Mouse (Mus musculus) mature B cell (primary cell): ENCODE measurements around the gene Polk.

Source experiments
- in situ Hi-C: fragments of 300-500 bp; cut with MboI; formaldehyde crosslinking; loops from 2 replicates; pipeline ENCODE4 v1.14.3; 2019

Gene Polk

GRCm38 (mm10) chr13:96542081-96542889 is at the start of gene Polk, which contains the start of gene Col4a3bp:
TSS of gene Polk (minus strand) at chr13:96542579.
TSS of gene Col4a3bp (plus strand) at chr13:96542618.
- in situ Hi-C loops = no loop called here

DNA sequence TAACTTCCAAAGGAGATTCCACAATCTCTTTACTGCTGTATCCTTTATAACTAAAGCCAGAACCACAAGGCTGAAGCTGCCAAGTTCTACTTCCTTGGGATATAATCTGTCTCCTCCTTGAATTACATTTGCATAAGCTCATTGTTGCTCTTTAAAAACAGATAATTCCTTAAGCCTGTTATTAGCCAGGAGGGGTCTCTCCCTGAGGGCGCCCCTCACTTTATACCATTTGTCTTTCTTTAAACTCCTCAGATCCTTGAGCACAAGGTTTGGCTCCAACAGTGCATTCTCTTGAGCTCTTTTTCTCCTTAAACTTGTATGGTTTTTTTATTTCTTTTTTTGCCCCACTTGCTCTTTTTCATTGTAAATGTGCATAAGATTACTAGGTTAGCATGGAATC is 46.3 kb upstream of the Polk start:
- in situ Hi-C loops = no loop called here

DNA sequence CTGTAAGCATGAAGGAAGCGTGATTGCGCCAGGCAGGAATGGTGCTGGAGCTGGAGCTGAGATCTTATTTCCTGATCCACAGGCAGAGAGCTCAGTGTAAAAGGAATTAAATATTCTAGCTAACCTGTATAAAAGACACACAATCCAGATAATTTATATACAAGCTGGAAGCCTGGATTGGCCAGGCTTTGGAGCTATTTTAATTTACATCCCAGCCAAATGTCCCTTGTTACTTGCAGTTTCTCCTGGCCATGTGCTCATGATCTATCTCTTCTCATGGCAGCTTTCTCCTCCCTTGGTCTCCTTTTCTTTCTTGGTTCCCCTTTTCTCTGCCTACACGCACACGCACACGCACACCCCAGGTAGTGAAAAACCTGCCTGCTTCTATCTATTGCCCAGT is 44.2 kb upstream of the Polk start:
- in situ Hi-C loops = no loop called here

DNA sequence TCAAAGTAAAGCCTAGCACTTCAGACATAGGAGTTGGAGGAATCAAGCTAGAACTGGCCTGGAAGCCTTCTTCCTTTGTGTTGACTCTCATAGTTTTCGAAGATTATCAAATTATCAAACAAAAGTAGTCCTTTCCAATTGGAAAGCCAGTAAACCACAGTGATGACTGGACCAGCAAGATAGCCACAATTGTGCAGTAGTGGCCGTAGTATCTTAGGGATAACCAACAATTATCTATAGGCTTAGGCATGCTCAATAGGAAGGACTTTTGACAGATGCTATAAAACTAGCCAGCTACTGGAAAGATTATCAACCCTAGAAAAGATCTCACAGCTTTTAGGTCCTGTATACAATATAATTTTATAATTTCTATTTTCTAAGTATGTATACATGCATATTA is 41.8 kb upstream of the Polk start:
- in situ Hi-C loops = no loop called here

- in situ Hi-C loops = no loop called here
These were observed 37.6 kb upstream of the Polk start for GRCm38 (mm10) chr13:96579979-96580378.

- in situ Hi-C loops = no loop called here
These were observed 36.7 kb upstream of the Polk start for GRCm38 (mm10) chr13:96579104-96579503.

DNA sequence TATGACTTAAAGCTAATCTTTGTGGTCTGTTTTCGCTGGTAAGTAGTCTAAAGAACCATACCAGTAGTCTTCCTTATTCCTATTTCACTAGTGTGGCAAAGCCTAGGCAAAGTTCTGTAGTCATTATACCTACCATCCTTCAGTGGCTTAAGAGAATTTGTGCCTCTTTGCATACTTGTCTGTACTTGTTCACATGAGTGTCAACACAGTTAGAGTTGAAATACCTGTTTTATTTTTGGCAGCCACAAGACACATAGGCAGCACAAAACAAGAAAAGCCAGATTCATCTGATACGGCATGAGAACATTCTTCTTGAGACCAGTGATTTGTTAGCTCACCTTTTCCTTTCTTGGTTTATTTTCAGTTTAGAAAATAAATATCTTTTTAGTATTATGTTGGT is 31.8 kb upstream of the Polk start:
- in situ Hi-C loops = no loop called here

DNA sequence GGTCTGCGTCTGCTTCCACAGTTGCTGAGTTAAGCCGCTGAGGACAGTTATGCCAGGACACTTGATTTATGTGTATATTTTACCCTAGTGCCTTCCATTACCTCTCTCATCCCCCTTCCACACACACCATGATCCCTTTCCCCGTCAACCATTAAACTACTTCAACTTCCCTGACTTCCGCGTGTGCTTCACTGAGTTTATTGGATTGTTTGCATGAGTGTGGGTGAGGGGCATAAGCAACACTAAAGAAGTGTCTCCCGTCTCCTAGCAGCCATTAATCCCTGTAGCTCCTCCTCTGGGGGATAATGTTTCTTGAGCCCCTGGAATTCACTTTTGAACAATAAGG is 28.6 kb upstream of the Polk start:
- in situ Hi-C loops = no loop called here

DNA sequence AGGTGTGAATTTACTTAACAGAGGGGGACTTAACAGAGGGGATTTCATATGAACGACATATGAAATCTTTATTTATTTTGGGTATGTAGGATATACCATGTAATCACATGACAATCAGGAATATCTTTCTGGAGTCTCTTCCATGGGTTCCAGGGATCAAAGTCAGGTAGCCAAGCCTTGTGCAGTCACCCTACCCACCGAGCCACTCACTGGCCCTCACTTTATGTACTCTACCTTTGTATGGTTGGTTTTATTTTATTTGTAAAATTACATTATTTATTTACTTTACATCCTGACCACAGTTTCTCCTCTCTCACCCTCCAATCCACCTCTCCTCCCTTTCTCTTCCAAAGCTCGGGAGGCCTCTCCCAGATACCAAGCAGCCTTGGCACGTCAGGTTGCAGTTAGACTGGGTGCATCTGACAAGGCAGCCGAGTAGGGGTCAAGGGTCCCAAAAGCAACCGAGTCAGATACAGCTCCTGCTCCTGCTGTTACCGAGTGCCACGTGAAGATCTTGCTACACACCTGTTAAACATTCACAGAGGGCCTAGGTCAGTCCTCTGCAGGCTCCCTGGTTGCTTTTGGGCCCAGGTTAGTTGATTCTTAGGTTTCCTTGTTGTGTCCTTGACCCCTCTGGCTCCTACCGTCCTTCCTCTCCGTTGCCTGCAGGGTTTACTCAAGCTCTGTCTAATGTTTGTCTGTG is 28.1 kb upstream of the Polk start:
- in situ Hi-C loops = no loop called here

DNA sequence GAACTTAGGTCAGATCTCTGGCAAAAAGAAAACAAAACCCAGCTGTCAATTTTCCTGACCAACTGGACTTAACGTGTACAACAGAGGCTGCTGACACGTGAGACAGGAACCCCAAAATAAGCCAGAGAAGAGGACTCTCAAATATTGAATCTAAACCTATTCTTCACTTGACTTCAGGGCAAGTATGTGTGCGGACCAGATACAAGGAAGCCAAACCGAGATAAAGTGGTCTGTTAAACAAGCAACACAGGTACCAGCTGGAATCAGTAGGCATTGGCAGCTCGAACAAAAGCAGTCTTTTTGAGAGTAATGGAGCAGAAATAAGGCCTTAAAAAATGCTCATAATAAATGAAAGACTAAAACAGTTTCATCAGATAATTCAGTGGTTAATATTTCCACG is 25.6 kb upstream of the Polk start:
- in situ Hi-C loops = no loop called here

GRCm38 (mm10) chr13:96555099-96555498 is 12.7 kb upstream of the Polk start:
- in situ Hi-C loops = no loop called here

GRCm38 (mm10) chr13:96547941-96548340 is 5.6 kb upstream of the Polk start:
- in situ Hi-C loops = no loop called here

- in situ Hi-C loops = no loop called here
These were observed 4.9 kb upstream of the Polk start for GRCm38 (mm10) chr13:96547250-96547649.

GRCm38 (mm10) chr13:96544506-96544905 is 2.1 kb upstream of the Polk start:
- in situ Hi-C loops = no loop called here

DNA sequence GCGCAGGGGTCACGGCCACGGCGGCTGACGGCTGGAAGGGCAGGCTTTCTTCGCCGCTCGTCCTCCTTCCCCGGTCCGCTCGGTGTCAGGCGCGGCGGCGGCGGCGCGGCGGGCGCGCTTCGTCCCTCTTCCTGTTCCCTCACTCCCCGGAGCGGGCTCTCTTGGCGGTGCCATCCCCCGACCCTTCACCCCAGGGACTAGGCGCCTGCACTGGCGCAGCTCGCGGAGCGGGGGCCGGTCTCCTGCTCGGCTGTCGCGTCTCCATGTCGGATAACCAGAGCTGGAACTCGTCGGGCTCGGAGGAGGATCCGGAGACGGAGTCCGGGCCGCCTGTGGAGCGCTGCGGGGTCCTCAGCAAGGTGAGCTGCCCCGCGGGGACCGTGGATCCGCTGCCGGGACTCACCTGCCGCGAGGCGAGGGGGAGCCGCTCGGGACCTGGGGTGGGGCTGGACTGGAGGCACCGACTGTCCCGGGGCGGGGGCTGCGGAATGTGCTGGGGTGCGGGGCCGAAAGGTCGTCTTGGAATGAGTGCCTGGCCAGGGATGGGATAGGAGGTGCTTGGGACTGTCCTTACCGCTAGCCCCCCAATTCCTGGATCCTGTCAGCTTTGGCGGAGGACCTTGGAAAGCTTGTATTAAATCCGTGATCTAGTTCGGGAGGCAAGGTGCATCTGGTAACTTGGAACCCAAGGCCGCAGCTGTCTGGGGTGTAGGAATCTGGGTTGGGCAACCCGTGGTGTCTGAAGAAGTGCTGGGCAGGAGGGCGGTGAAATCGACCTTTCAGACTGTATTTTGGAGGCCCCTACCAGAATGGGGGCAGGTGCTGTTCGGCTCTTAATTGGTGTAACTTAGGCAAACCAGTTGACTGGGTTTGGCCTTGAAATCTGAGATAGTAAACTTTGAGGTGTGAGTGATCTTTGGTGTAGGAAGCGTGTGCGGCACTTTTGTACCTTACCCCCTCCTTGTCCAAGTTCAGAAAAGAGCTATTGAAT is 817 bp upstream of the Polk start:
- in situ Hi-C loops = no loop called here

- in situ Hi-C loops = no loop called here
These were observed 998 bp downstream of the Polk start for GRCm38 (mm10) chr13:96541381-96541780.

GRCm38 (mm10) chr13:96538103-96538502 is 4.3 kb downstream of the Polk start:
- in situ Hi-C loops = no loop called here

GRCm38 (mm10) chr13:96536821-96537572 is 5.4 kb downstream of the Polk start:
- in situ Hi-C loops = no loop called here

DNA sequence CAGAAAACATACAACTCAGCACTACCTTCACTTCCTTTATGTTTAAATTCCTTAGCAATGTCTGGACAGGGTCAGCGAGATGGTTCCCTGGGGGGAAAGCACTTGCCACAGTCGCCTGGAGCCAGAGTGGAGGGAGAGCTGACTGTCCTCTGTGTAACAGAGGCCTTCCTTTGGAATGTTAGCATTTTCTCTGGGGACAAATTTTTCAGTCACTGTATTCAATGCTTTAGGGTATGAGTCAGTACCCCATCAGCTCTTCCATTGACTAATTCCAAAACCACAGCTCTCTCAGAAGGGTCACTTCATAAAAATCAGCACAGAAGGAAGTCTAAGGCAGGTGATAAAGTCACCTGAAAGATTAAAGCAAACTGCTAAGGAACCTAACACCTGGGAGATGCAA is 8.6 kb downstream of the Polk start:
- in situ Hi-C loops = no loop called here

GRCm38 (mm10) chr13:96532176-96532575 is 10.2 kb downstream of the Polk start:
- in situ Hi-C loops = no loop called here

DNA sequence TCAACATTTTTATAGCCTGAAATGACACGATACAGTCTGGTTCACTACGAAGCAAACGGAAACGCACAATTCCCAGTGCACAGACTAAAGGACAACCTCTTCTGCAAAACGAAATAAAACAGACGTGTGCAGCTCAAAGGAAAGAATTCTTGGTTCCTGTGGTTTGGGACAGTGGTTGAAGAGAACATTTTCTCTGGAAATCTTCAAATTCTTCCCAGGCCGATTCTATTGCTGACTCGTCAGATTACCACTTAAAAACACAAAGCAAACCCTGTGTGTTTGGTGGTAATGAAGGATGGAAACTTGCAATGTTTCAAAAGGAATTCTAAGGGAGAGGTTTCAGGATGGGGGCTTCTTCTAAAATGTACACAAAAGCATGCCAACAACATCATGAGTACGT is 12.3 kb downstream of the Polk start:
- in situ Hi-C loops = no loop called here

- in situ Hi-C loops = no loop called here
These were observed 12.8 kb downstream of the Polk start for GRCm38 (mm10) chr13:96529542-96529941.
